Mouse (Mus musculus) heart, adult 9 months (tissue): ENCODE results near the gene Zfp36l1.

Experiments
- DNase-seq, 2 experiments: peaks; one replicate each; pipeline ENCODE4 v3.0.0; 2022; ENCODE audit warnings: low spot score in 2 of 2

Zfp36l1 gene

GRCm38 (mm10) chr12:80109753-80110545 lies 2.9 kb downstream of the Zfp36l1 start:
- DNase-seq: peak; percentile 49 to 57

- DNase-seq: peak; percentile 75 to 79
These were observed 3.7 kb downstream of the Zfp36l1 start for GRCm38 (mm10) chr12:80108896-80109668.

- DNase-seq: no peak
These were observed 5.7 kb downstream of the Zfp36l1 start for GRCm38 (mm10) chr12:80106896-80107667.

- no peak for DNase-seq
These were observed 6.5 kb downstream of the Zfp36l1 start for GRCm38 (mm10) chr12:80106138-80106895.

- no peak for DNase-seq
These were observed 9.3 kb downstream of the Zfp36l1 start for GRCm38 (mm10) chr12:80103521-80103973.

- DNase-seq: no peak
These were observed 9.7 kb downstream of the Zfp36l1 start for GRCm38 (mm10) chr12:80103089-80103488.

- DNase-seq: no peak
These were observed 14.0 kb downstream of the Zfp36l1 start for GRCm38 (mm10) chr12:80098825-80099224.

GRCm38 (mm10) chr12:80096734-80097133 lies 16.1 kb downstream of the Zfp36l1 start:
- DNase-seq: no peak

GRCm38 (mm10) chr12:80092787-80093186 lies 20.0 kb downstream of the Zfp36l1 start:
- no peak for DNase-seq

- DNase-seq: no peak
These were observed 21.7 kb downstream of the Zfp36l1 start for GRCm38 (mm10) chr12:80091080-80091479.

GRCm38 (mm10) chr12:80090529-80090928 lies 22.3 kb downstream of the Zfp36l1 start:
- peak; percentile 61 to 69 for DNase-seq

GRCm38 (mm10) chr12:80088143-80088542 lies 24.7 kb downstream of the Zfp36l1 start:
- DNase-seq: no peak

- DNase-seq: peak; percentile 66 to 69
These were observed 28.2 kb downstream of the Zfp36l1 start for GRCm38 (mm10) chr12:80084446-80085112.

- peak; percentile 93 to 94 for DNase-seq
These were observed 28.9 kb downstream of the Zfp36l1 start for GRCm38 (mm10) chr12:80083937-80084336.

GRCm38 (mm10) chr12:80083133-80083821 lies 29.5 kb downstream of the Zfp36l1 start:
- no peak for DNase-seq

- no peak for DNase-seq
These were observed 30.1 kb downstream of the Zfp36l1 start for GRCm38 (mm10) chr12:80082730-80083129.

- DNase-seq: no peak
These were observed 31.4 kb downstream of the Zfp36l1 start for GRCm38 (mm10) chr12:80081440-80081839.

- DNase-seq: no peak
These were observed 32.9 kb downstream of the Zfp36l1 start for GRCm38 (mm10) chr12:80079937-80080336.

GRCm38 (mm10) chr12:80074331-80074730 lies 38.5 kb downstream of the Zfp36l1 start:
- DNase-seq: no peak
